Mouse (Mus musculus): ENCODE measurements around the gene Rrbp1. TPM values are rescaled to one million over a fixed set of nuclear protein-coding genes. Genes with fewer than 3 reads are reported as not detected.

Rrbp1 gene
- polyA plus RNA-seq, 1 experiment from 2014 or later = 79.4 TPM

DNA sequence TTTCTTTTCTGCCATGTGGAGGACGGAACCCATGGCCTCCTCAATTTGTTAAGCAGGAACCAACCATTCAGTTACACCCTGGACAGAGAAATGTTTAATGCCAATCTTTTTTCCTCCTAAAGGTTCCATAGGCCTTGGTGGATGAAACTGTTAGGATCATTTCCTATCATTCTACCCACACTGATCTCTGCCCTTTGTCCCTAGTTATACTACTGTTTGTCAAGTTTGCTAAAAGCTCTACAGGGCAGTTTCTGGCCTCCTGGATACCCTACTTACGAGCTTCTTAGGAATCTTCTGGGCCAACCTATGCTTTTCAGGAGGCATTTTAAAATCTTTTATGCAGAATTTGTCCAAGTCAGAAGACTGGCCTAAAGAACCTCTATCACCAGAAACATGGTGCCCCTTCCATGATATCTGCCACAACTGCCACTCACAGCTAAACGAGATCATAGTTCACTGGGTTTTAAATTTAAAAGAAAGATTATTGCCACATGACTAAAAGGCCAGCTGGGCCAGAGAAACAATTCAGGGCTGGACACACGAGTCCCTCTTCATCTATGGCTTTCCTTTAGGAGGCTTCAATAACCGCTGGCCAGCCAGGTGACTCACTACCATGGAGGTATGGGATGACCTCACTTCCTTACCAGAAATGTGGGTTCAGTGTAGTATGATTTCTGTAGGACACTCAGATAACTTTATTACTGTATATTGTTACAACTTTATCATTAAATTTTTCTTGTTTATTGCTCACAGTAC, 8.7 kb downstream of the Rrbp1 start:
- H3K27me3 ChIP-seq (replicated peaks; ENCODE audit: insufficient read depth, low read length) = no peaks in the 10 kb centered on the region
- ATAC-seq (no peak), DNase-seq (ENCODE audit: low spot score) (no peak)
- WGBS = 86% methylated on average over 5 of the region's 5 CpGs
- no peak overlapping the region for H3K4me2 ChIP-seq (replicated peaks; ENCODE audit: low read depth, low read length)
- H3K27ac ChIP-seq (ENCODE audit: low read length) = no peak overlapping the region
- no peak overlapping the region for H3K4me3 ChIP-seq (ENCODE audit: low read depth, low read length)
- H3K9me3 ChIP-seq (ENCODE audit: low read length) = no peaks in the 10 kb centered on the region
- H3K4me1 ChIP-seq (ENCODE audit: insufficient read depth, low read depth, low read length) = peaks cover 34% of the 10 kb centered on the region; the same call in 1 of the 2 replicates
- H3K36me3 ChIP-seq (ENCODE audit: insufficient read depth, low read length) = no peaks in the 10 kb centered on the region
- H3K9ac ChIP-seq (replicated peaks; ENCODE audit: low read depth) = no peak overlapping the region
- no peak for TF ChIP-seq EP300 (IDR thresholded peaks at IDR 0.05)
- TF ChIP-seq CTCF (IDR thresholded peaks at IDR 0.05) = no peak

DNA sequence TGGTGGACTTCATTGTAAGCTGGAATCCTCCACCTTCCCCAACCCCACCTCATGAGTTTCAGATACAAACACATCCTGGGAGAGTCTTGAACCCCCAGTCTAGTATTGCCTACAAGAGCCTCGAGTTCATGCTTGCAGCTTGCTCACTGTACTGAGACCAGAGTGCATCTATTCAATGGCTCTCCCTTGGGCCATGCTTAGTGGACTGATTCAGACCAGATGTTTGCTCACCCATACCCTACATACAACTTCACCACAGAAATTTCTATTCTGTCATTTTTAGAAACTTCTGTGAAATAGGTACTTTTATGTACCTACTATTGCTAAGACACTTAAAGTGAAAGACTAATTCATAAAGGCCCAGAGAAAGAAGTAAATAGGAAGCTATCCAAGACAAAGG, 18.1 kb downstream of the Rrbp1 start:
- no peaks in the 10 kb centered on the region for H3K9me3 ChIP-seq (ENCODE audit: low read length)
- DNase-seq (ENCODE audit: low spot score) (no peak), ATAC-seq (no peak)
- WGBS = 71% methylated on average over 1 of the region's 1 CpGs
- H3K4me3 ChIP-seq (ENCODE audit: low read depth, low read length) = no peak overlapping the region
- TF ChIP-seq CTCF (IDR thresholded peaks at IDR 0.05) = no peak
- TF ChIP-seq EP300 (IDR thresholded peaks at IDR 0.05) = no peak
- H3K4me1 ChIP-seq (ENCODE audit: insufficient read depth, low read depth, low read length) = peaks cover 24% of the 10 kb centered on the region; the same call in 1 of the 2 replicates
- H3K36me3 ChIP-seq (ENCODE audit: insufficient read depth, low read length) = no peaks in the 10 kb centered on the region
- H3K27ac ChIP-seq (ENCODE audit: low read length) = no peak overlapping the region
- H3K27me3 ChIP-seq (replicated peaks; ENCODE audit: insufficient read depth, low read length) = no peaks in the 10 kb centered on the region
- no peak overlapping the region for H3K4me2 ChIP-seq (replicated peaks; ENCODE audit: low read depth, low read length)
- no peak overlapping the region for H3K9ac ChIP-seq (replicated peaks; ENCODE audit: low read depth)

DNA sequence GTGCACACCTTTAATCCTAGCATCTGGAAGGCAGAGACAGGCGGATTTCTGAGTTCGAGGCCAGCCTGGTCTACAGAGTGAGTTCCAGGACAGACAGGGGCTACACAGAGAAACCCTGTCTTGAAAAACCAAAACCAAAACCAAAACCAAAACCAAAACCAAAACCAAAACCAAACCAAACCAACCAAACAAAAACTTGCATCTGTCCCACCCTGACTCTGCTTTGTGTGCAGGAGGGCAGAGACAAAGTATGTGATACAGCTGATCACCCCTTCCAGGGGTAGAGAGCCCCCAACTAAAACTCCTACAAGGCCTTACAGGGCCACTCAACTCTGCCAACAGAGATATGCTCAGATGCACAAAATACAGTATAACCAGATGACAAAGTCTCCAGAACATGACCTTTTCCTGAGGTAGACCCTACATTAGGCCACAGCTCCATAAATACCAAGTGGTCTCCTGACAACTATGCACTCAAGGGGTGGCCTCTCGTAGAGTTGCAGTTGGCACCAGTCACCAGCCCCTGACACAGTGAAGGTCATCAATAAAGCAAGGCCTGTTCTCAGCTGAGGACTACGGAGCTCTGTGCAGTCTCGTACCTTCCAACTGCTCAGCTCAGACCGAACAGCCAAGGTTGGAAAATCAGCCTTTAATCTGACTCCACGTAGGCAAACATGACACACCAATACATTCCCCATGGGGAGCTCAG, 18.9 kb downstream of the Rrbp1 start:
- TF ChIP-seq EP300 (IDR thresholded peaks at IDR 0.05) (no peak), CTCF (IDR thresholded peaks at IDR 0.05) (no peak)
- no peak for DNase-seq (ENCODE audit: low spot score)
- no peak overlapping the region for H3K9ac ChIP-seq (replicated peaks; ENCODE audit: low read depth)
- H3K27me3 ChIP-seq (replicated peaks; ENCODE audit: insufficient read depth, low read length) = no peaks in the 10 kb centered on the region
- no peaks in the 10 kb centered on the region for H3K36me3 ChIP-seq (ENCODE audit: insufficient read depth, low read length)
- ATAC-seq = no peak
- H3K4me2 ChIP-seq (replicated peaks; ENCODE audit: low read depth, low read length) = no peak overlapping the region
- no peak overlapping the region for H3K4me3 ChIP-seq (ENCODE audit: low read depth, low read length)
- peaks cover 24% of the 10 kb centered on the region; the same call in 1 of the 2 replicates for H3K4me1 ChIP-seq (ENCODE audit: insufficient read depth, low read depth, low read length)
- WGBS = 83% methylated on average over 7 of the region's 7 CpGs
- H3K9me3 ChIP-seq (ENCODE audit: low read length) = no peaks in the 10 kb centered on the region
- no peak overlapping the region for H3K27ac ChIP-seq (ENCODE audit: low read length)

DNA sequence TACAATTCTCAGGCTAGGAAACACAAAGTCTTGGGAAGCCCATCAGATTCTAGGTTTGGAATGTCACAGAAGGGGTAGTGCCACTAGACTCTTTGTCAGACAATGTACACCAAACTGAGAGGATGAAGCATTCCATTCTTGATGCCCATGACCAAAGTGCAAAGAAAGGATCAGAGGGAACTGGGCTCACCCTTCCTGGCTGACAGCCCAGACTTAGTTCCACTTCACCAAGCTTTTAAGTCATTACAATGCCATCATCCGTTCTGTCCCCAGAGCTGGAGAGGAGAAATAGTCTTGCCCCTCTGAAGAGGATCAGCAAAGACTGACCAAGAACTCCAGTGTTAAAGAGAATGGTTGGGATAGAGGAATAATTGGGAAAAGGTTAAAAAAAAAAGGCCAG, 20.1 kb downstream of the Rrbp1 start:
- no peak overlapping the region for H3K9ac ChIP-seq (replicated peaks; ENCODE audit: low read depth)
- DNase-seq (ENCODE audit: low spot score) (peak; percentile 81), ATAC-seq (peak; percentile 78)
- H3K4me2 ChIP-seq (replicated peaks; ENCODE audit: low read depth, low read length) = no peak overlapping the region
- no peaks in the 10 kb centered on the region for H3K36me3 ChIP-seq (ENCODE audit: insufficient read depth, low read length)
- H3K27ac ChIP-seq (ENCODE audit: low read length) = no peak overlapping the region
- no peak overlapping the region for H3K4me3 ChIP-seq (ENCODE audit: low read depth, low read length)
- H3K4me1 ChIP-seq (ENCODE audit: insufficient read depth, low read depth, low read length) = peaks cover 24% of the 10 kb centered on the region; the same call in 1 of the 2 replicates
- 29% methylated on average over 1 of the region's 1 CpGs for WGBS
- no peaks in the 10 kb centered on the region for H3K9me3 ChIP-seq (ENCODE audit: low read length)
- no peaks in the 10 kb centered on the region for H3K27me3 ChIP-seq (replicated peaks; ENCODE audit: insufficient read depth, low read length)
- TF ChIP-seq CTCF (IDR thresholded peaks at IDR 0.05) = no peak

DNA sequence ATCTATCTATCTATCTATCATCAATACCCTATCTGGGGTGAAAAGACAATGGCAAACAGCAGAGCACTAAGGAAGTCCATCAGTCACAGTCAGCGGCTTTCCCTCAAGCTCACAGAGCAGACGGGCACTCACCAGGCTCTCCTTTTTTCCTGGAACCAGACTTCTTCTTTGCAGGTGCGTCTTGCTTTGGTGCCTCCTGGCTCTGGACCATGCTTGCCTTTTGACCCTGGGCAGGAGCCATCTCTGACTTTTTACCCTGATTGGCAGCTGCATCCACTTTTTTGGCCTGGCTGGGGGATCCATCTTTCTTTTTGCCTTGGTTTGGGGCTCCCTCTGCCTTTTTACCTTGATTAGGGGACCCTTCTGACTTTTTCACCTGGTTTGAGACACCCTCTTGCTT, 23.0 kb downstream of the Rrbp1 start:
- no peaks in the 10 kb centered on the region for H3K27me3 ChIP-seq (replicated peaks; ENCODE audit: insufficient read depth, low read length)
- no peak overlapping the region for H3K4me2 ChIP-seq (replicated peaks; ENCODE audit: low read depth, low read length)
- no peak for DNase-seq (ENCODE audit: low spot score)
- H3K36me3 ChIP-seq (ENCODE audit: insufficient read depth, low read length) = 0 out of 2 replicates have a peak, but pooled peaks cover 15% of the 10 kb centered on the region
- H3K27ac ChIP-seq (ENCODE audit: low read length) = no peak overlapping the region
- no peak overlapping the region for H3K4me3 ChIP-seq (ENCODE audit: low read depth, low read length)
- TF ChIP-seq CTCF (IDR thresholded peaks at IDR 0.05) (no peak), EP300 (IDR thresholded peaks at IDR 0.05) (no peak)
- WGBS = 82% methylated on average over 3 of the region's 3 CpGs
- peaks cover 26% of the 10 kb centered on the region; the same call in 1 of the 2 replicates for H3K4me1 ChIP-seq (ENCODE audit: insufficient read depth, low read depth, low read length)
- no peak for ATAC-seq
- no peak overlapping the region for H3K9ac ChIP-seq (replicated peaks; ENCODE audit: low read depth)
- H3K9me3 ChIP-seq (ENCODE audit: low read length) = no peaks in the 10 kb centered on the region

DNA sequence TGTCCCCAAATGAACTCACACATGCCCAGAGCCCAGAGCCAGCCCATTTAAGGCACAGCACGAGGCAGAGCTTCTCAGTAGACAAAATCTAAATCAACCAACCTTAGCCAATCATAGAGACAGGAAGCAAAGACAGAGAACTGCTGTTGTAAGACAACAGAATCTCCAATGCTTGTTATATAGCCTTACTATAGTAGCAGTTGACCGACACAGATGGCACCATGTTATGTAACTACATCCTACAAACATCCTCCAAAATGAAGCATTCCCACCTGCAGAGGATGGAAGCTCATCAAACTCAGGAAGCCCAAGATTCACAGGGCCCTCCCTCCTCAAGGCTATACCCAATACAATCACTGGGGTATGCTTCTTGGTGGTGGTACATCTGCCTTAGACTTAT, 23.6 kb downstream of the Rrbp1 start:
- Histone ChIP-seq H3K36me3 (ENCODE audit: insufficient read depth, low read length) (0 out of 2 replicates have a peak, but pooled peaks cover 15% of the 10 kb centered on the region), H3K4me1 (ENCODE audit: insufficient read depth, low read depth, low read length) (peaks cover 22% of the 10 kb centered on the region; the same call in 1 of the 2 replicates), H3K9me3 (ENCODE audit: low read length) (no peaks in the 10 kb centered on the region), H3K27ac (ENCODE audit: low read length) (no peak overlapping the region), H3K4me2 (replicated peaks; ENCODE audit: low read depth, low read length) (no peak overlapping the region), H3K9ac (replicated peaks; ENCODE audit: low read depth) (no peak overlapping the region), H3K4me3 (ENCODE audit: low read depth, low read length) (no peak overlapping the region), H3K27me3 (replicated peaks; ENCODE audit: insufficient read depth, low read length) (no peaks in the 10 kb centered on the region)
- no peak for DNase-seq (ENCODE audit: low spot score)
- ATAC-seq = no peak
- 64% methylated on average over 2 of the region's 2 CpGs for WGBS
- no peak for TF ChIP-seq EP300 (IDR thresholded peaks at IDR 0.05)
- no peak for TF ChIP-seq CTCF (IDR thresholded peaks at IDR 0.05)
